Mouse (Mus musculus) cerebellum, adult 11-12 months (tissue): ENCODE results near the gene Scd1.

ENCODE experiments used
- DNase-seq: peaks from one replicate; pipeline ENCODE4 v3.0.0; 2022

The Scd1 gene

GRCm38 (mm10) chr19:44363529-44363928 lies 44.1 kb downstream of the Scd1 start:
- peak; percentile 39 for DNase-seq

DNA sequence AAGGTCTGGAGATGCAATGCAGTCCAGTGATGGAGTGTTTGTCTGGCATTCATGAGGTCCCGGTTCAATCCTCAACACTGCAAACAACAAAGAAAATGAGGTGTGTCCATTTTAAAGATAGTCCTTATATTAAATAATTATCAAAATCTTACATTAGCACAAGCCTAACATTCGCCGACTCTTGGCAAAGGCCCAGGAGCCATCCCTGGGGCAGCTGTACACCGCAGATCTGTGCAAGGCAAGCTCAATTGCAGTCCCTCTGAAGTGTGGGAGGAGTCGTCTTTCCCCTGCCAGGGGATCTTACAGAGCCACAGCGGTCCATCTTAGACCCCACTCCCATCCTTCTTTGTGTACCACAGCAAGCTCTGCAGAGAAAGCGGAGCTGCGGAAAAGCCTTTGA lies 49.0 kb downstream of the Scd1 start:
- DNase-seq, result no peak

DNA sequence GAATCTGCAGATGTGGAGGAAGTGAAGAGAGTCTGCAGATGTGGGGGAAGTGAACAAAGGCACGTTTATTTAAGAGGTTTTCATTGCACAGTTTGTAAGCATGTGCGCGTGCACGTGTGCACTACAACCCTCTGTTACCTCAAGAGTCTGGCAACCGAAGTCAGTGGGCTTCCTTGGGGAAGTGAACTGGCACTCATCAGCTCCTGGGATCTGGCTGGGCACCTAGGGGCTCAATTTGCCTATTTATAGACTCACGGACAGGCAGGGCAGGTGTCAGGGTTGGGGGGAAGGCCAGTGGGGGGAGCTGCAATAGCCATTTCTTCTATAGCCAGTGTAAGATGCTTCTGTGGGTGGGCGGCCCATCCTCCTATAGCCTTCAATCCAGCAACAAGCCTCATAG lies 55.9 kb downstream of the Scd1 start:
- no peak for DNase-seq

- DNase-seq, result no peak
Observed at GRCm38 (mm10) chr19:44349689-44350088, 58.0 kb downstream of the Scd1 start.
